Mouse (Mus musculus): ENCODE data around the gene Art4. TPM values are rescaled to one million over a fixed set of nuclear protein-coding genes. Genes with fewer than 3 reads are reported as not detected.
"Not testable (repeated sequence)": the region's sequence is repeated elsewhere in the genome, so short reads cannot be mapped to it uniquely, and the experiment has no call there.

The Art4 gene
- polyA plus RNA-seq, 1 experiment from 2014 or later, result 5.5 TPM

GRCm38 (mm10) chr6:136898222-136898621, 40.7 kb upstream of the Art4 start:
- H3K9me3 ChIP-seq (ENCODE audit: control insufficient read depth, low read depth, low read length), result no peaks in the 10 kb centered on the region
- no peak overlapping the region for H3K9ac ChIP-seq (replicated peaks; ENCODE audit: low read depth, low read length)
- no peak for ATAC-seq (ENCODE audit: insufficient number of reproducible peaks, insufficient read depth, low FRiP score, low read depth)
- 24% methylated on average over 4 of the region's 4 CpGs for WGBS
- no peaks in the 10 kb centered on the region for H3K36me3 ChIP-seq (ENCODE audit: control insufficient read depth, insufficient read depth, low read length)
- H3K27me3 ChIP-seq (ENCODE audit: control insufficient read depth, insufficient read depth, low read length), result no peaks in the 10 kb centered on the region
- H3K4me2 ChIP-seq (replicated peaks; ENCODE audit: low read depth, low read length), result no peak overlapping the region
- H3K27ac ChIP-seq (ENCODE audit: low read length), result peak overlapping the region; percentile 81; the same call in 1 of the 2 replicates
- H3K4me1 ChIP-seq (ENCODE audit: control insufficient read depth, insufficient read depth, low read length), result peaks cover 16% of the 10 kb centered on the region
- H3K4me3 ChIP-seq (ENCODE audit: low read depth, low read length), result no peak overlapping the region

- no peak overlapping the region for H3K9ac ChIP-seq (replicated peaks; ENCODE audit: low read depth, low read length)
- H3K27me3 ChIP-seq (ENCODE audit: control insufficient read depth, insufficient read depth, low read length), result no peaks in the 10 kb centered on the region
- no peak for ATAC-seq (ENCODE audit: insufficient number of reproducible peaks, insufficient read depth, low FRiP score, low read depth)
- peaks cover 16% of the 10 kb centered on the region for H3K4me1 ChIP-seq (ENCODE audit: control insufficient read depth, insufficient read depth, low read length)
- no peaks in the 10 kb centered on the region for H3K36me3 ChIP-seq (ENCODE audit: control insufficient read depth, insufficient read depth, low read length)
- WGBS, result 36% methylated on average over 4 of the region's 4 CpGs
- H3K4me3 ChIP-seq (ENCODE audit: low read depth, low read length), result no peak overlapping the region
- H3K4me2 ChIP-seq (replicated peaks; ENCODE audit: low read depth, low read length), result no peak overlapping the region
- H3K9me3 ChIP-seq (ENCODE audit: control insufficient read depth, low read depth, low read length), result no peaks in the 10 kb centered on the region
- H3K27ac ChIP-seq (ENCODE audit: low read length), result peak overlapping the region; percentile 81
Measured at GRCm38 (mm10) chr6:136897789-136898188, 40.3 kb upstream of the Art4 start.

- 25% methylated on average over 15 of the region's 15 CpGs for WGBS
- ATAC-seq (ENCODE audit: insufficient number of reproducible peaks, insufficient read depth, low FRiP score, low read depth), result peak; percentile 42; the same call in 1 of the 2 replicates
- H3K27me3 ChIP-seq (ENCODE audit: control insufficient read depth, insufficient read depth, low read length), result no peaks in the 10 kb centered on the region
- no peak overlapping the region for H3K4me2 ChIP-seq (replicated peaks; ENCODE audit: low read depth, low read length)
- no peak overlapping the region for H3K9ac ChIP-seq (replicated peaks; ENCODE audit: low read depth, low read length)
- H3K4me1 ChIP-seq (ENCODE audit: control insufficient read depth, insufficient read depth, low read length), result peaks cover 16% of the 10 kb centered on the region
- no peaks in the 10 kb centered on the region for H3K36me3 ChIP-seq (ENCODE audit: control insufficient read depth, insufficient read depth, low read length)
- H3K27ac ChIP-seq (ENCODE audit: low read length), result peak overlapping the region; percentile 53; the same call in 1 of the 2 replicates
- H3K4me3 ChIP-seq (ENCODE audit: low read depth, low read length), result no peak overlapping the region
- H3K9me3 ChIP-seq (ENCODE audit: control insufficient read depth, low read depth, low read length), result no peaks in the 10 kb centered on the region
Measured at GRCm38 (mm10) chr6:136894532-136895339, 37.2 kb upstream of the Art4 start.

- no peaks in the 10 kb centered on the region for H3K36me3 ChIP-seq (ENCODE audit: control insufficient read depth, insufficient read depth, low read length)
- no peak overlapping the region for H3K9ac ChIP-seq (replicated peaks; ENCODE audit: low read depth, low read length)
- H3K4me1 ChIP-seq (ENCODE audit: control insufficient read depth, insufficient read depth, low read length), result peaks cover 15% of the 10 kb centered on the region
- no peak overlapping the region for H3K4me3 ChIP-seq (ENCODE audit: low read depth, low read length)
- no peak overlapping the region for H3K4me2 ChIP-seq (replicated peaks; ENCODE audit: low read depth, low read length)
- no peaks in the 10 kb centered on the region for H3K27me3 ChIP-seq (ENCODE audit: control insufficient read depth, insufficient read depth, low read length)
- WGBS, result 79% methylated on average over 2 of the region's 2 CpGs
- H3K27ac ChIP-seq (ENCODE audit: low read length), result no peak overlapping the region
- no peak for ATAC-seq (ENCODE audit: insufficient number of reproducible peaks, insufficient read depth, low FRiP score, low read depth)
- no peaks in the 10 kb centered on the region for H3K9me3 ChIP-seq (ENCODE audit: control insufficient read depth, low read depth, low read length)
Measured at GRCm38 (mm10) chr6:136892002-136892401, 34.5 kb upstream of the Art4 start.

- no peak for ATAC-seq (ENCODE audit: insufficient number of reproducible peaks, insufficient read depth, low FRiP score, low read depth)
- Histone ChIP-seq H3K4me1 (ENCODE audit: control insufficient read depth, insufficient read depth, low read length) (peaks cover 10% of the 10 kb centered on the region), H3K27ac (ENCODE audit: low read length) (no peak overlapping the region), H3K4me2 (replicated peaks; ENCODE audit: low read depth, low read length) (no peak overlapping the region), H3K27me3 (ENCODE audit: control insufficient read depth, insufficient read depth, low read length) (no peaks in the 10 kb centered on the region), H3K9me3 (ENCODE audit: control insufficient read depth, low read depth, low read length) (no peaks in the 10 kb centered on the region), H3K4me3 (ENCODE audit: low read depth, low read length) (no peak overlapping the region), H3K9ac (replicated peaks; ENCODE audit: low read depth, low read length) (no peak overlapping the region), H3K36me3 (ENCODE audit: control insufficient read depth, insufficient read depth, low read length) (no peaks in the 10 kb centered on the region)
- 85% methylated on average over 6 of the region's 6 CpGs for WGBS
Measured at GRCm38 (mm10) chr6:136889554-136889953, 32.0 kb upstream of the Art4 start.

GRCm38 (mm10) chr6:136889067-136889466, 31.5 kb upstream of the Art4 start:
- no peak overlapping the region for H3K9ac ChIP-seq (replicated peaks; ENCODE audit: low read depth, low read length)
- H3K27me3 ChIP-seq (ENCODE audit: control insufficient read depth, insufficient read depth, low read length), result no peaks in the 10 kb centered on the region
- H3K4me1 ChIP-seq (ENCODE audit: control insufficient read depth, insufficient read depth, low read length), result peaks cover 7% of the 10 kb centered on the region
- H3K4me2 ChIP-seq (replicated peaks; ENCODE audit: low read depth, low read length), result no peak overlapping the region
- WGBS, result 91% methylated on average over 6 of the region's 6 CpGs
- no peak overlapping the region for H3K4me3 ChIP-seq (ENCODE audit: low read depth, low read length)
- H3K27ac ChIP-seq (ENCODE audit: low read length), result no peak overlapping the region
- no peaks in the 10 kb centered on the region for H3K9me3 ChIP-seq (ENCODE audit: control insufficient read depth, low read depth, low read length)
- H3K36me3 ChIP-seq (ENCODE audit: control insufficient read depth, insufficient read depth, low read length), result no peaks in the 10 kb centered on the region
- no peak for ATAC-seq (ENCODE audit: insufficient number of reproducible peaks, insufficient read depth, low FRiP score, low read depth)

GRCm38 (mm10) chr6:136887854-136888253, 30.3 kb upstream of the Art4 start:
- ATAC-seq (ENCODE audit: insufficient number of reproducible peaks, insufficient read depth, low FRiP score, low read depth), result peak; percentile 69; the same call in 1 of the 2 replicates
- 33% methylated on average over 9 of the region's 9 CpGs for WGBS
- H3K4me1 ChIP-seq (ENCODE audit: control insufficient read depth, insufficient read depth, low read length), result peaks cover 7% of the 10 kb centered on the region
- no peak overlapping the region for H3K4me3 ChIP-seq (ENCODE audit: low read depth, low read length)
- no peak overlapping the region for H3K4me2 ChIP-seq (replicated peaks; ENCODE audit: low read depth, low read length)
- no peak overlapping the region; the same call in 1 of the 2 replicates for H3K27ac ChIP-seq (ENCODE audit: low read length)
- H3K27me3 ChIP-seq (ENCODE audit: control insufficient read depth, insufficient read depth, low read length), result no peaks in the 10 kb centered on the region
- no peaks in the 10 kb centered on the region for H3K9me3 ChIP-seq (ENCODE audit: control insufficient read depth, low read depth, low read length)
- H3K36me3 ChIP-seq (ENCODE audit: control insufficient read depth, insufficient read depth, low read length), result no peaks in the 10 kb centered on the region
- no peak overlapping the region for H3K9ac ChIP-seq (replicated peaks; ENCODE audit: low read depth, low read length)

GRCm38 (mm10) chr6:136884766-136885165, 27.2 kb upstream of the Art4 start:
- H3K27me3 ChIP-seq (ENCODE audit: control insufficient read depth, insufficient read depth, low read length); H3K9me3 ChIP-seq (ENCODE audit: control insufficient read depth, low read depth, low read length); H3K27ac ChIP-seq (ENCODE audit: low read length); H3K4me1 ChIP-seq (ENCODE audit: control insufficient read depth, insufficient read depth, low read length); H3K36me3 ChIP-seq (ENCODE audit: control insufficient read depth, insufficient read depth, low read length); H3K4me3 ChIP-seq (ENCODE audit: low read depth, low read length); H3K9ac ChIP-seq (replicated peaks; ENCODE audit: low read depth, low read length); ATAC-seq (ENCODE audit: insufficient number of reproducible peaks, insufficient read depth, low FRiP score, low read depth); H3K4me2 ChIP-seq (replicated peaks; ENCODE audit: low read depth, low read length): not testable (repeated sequence)
- WGBS, result 39% methylated on average over 1 of the region's 1 CpGs
